Mouse (Mus musculus) thymus, postnatal 36 days (tissue): ENCODE measurements around the gene Ankrd28.
"Not testable (repeated sequence)": the region's sequence is repeated elsewhere in the genome, so short reads cannot be mapped to it uniquely, and the experiment has no call there.

ENCODE experiments used
- DNase-seq, 2 experiments: peaks; one replicate each; pipeline ENCODE4 v3.0.0; 2022; ENCODE audit warnings: mixed read lengths in 2 of 2

Gene Ankrd28

DNA sequence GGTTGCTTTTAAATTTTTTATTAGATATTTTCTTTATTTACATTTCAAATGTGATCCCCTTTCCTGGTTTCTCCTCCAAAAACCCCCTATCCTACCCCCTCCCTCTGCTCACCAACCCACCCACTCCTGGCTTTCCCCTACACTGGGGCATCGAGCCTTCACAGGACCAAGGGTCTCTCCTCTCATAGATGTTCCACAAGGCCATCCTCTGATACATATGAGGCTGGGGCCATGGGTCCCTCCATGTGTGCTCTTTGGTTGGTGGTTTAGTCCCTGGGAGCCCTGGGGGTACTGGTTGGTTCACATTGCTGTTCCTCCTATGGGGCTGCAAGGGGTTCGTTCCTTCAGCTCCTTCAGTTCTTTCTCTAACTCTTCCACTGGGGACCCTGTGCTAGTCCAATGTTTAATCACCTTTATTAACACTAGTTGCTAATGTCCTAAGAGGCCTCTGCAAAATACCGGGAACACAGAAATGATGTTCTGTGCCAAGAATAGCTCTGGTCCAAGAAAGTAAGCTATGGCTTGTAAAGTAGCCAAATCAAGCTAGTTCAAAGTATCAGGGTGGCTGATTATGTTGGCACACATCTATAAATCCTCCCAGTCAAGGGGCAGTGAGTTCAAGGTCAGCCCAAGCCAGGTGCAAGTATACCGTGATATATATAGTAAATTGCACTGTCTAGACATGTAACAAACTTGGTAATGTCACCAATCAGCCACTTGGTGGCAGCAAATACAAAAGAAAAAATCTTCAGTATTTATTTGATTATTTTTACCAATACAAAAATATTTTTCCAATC is 36.3 kb downstream of the Ankrd28 start:
- DNase-seq = no peak

DNA sequence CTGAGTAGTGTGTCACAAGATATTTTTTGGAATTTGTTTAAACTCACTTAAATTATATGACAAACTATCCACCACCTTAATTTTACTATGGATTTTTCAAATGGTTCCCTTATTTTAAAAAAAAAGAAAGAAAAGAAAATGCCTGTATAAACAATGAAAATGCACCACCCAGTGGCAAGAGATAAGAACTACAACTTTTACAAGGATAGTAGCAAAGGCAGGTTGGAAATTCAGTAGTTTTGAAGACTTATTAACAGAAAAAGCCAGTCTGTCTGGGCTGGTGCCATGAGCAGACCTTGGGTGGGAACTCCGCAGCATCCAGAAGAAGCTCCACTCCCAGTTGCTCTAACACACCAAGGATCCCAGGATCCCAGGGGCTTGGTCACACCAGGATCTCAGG is 39.7 kb downstream of the Ankrd28 start:
- DNase-seq = peak in 1 of 2 experiments; percentile 23

DNA sequence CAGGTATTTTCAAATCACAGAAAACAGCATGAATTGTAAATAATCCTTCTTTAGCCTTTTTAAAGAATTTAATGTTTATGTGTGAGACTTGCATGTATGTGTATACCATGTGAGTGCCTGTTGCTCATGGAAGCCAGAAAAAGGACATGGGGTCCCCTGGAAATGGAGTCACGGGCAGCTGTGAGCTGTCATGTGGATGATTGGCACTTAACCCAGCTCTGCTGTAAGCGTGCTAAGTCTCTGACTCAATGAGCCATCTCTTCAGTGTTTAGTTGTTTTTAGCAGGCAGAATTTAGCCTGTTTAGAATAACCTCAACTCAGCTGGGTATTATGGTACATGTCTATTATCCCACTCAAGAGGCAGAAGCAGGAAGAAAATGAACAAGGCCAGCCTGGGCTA is 43.5 kb downstream of the Ankrd28 start:
- no peak for DNase-seq

DNA sequence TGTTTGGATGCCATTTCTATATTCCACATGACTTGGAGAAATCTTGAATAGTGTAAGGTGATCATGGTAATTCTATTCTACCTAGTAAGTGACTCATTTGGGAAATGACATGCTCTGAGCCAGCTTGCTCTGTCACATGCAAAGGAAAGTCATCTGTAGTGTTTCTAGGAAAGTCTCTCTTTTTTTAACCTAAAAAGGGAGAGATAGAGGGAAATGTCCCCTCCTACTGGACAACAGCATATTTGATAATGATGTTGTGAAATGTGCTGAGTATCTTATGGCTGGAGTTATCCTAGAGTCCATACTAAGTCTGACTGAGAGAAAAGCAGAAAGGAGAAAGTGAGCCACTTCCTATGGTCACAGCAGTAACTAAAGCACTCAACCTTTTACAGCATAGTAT is 44.8 kb downstream of the Ankrd28 start:
- no peak for DNase-seq

DNA sequence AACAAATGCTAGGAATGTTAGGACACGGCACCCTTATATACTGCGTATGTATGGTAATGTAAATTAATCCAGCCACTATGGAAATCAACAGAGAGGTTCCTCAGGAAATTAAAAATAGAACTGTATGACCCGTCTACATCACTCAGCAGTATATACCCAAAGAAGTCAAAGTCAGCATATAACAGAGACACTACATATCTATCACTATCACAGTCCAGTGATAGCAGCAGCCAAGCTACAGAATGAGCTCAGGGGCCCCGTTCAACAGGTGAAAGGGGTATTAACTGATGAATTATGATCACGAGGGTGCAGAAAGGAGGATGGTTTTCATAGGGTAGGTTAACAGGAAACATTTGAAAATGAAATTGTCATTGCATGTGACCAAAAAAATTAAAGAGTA is 45.5 kb downstream of the Ankrd28 start:
- no peak for DNase-seq

DNA sequence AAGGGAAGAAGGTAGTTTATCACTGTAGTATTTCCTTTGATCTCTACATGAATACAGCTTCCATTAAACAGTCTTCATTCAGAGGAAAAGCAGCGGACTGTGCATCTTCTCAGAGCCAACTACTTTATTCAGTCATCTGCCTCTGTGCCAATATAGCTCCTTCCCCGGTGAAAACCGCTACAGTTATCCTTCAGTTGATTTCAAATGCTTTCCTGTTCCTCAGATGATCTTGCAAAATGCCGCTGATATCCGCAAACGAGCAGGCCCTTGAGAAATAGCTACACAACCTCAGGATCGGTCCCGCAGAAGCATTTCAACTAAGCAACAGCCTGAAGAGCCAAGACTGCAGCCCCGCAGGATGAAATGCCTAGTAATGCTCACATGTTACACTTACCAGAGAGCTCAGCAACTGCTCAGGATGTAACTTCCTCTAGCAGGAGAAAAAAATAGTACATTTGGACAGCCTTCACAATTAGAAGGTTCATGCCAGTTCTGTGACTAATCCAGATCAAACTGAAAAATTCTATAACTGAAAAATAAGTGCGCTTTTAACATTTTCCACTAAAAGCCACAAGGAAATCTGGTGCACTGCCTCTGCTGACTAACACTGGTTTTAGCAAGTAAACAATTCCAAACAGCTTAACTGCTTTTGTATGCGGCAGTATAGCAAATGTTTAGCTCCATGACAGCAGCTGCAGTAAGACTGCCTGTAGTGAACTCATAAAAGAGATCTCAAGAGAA is 49.0 kb downstream of the Ankrd28 start:
- peak; percentile 50 to 51 for DNase-seq

DNA sequence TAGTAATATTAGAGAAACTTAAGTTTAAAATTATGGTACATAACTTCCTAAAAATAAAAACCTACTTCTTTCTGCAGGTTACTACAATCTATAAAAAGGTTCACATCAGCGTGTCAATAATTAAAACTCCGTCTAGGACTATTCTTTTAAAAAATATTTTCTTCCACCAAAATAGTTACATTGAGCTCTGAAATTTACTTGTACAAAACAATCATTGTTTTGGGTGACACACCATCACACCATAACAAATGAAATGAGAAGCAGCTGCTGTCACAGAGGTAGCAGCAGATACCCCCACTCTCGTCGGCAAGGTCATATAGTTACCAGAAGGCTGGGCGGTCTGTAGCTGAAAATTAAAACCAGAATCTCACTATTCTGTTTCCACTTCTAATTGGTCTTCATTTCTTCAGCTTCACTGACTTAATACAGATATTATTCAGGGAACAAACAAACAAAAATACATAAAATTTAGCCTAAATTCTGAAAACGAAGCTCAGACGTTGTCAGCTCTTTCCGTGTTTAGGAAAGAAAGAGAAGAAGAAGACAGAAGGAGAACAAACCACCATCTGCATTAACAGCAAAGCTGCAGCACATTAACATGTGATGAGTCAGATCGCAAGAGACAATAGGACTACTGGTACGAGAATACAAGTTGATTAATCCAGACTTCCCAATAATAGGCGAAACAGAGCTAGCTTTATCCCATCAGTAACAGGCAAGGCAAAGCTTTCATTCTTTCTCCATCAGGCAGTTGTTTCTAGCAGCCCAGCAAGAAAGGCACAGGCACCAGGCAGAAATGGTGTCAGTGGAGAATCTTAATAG is 49.8 kb downstream of the Ankrd28 start:
- DNase-seq = peak in 1 of 2 experiments; percentile 13

DNA sequence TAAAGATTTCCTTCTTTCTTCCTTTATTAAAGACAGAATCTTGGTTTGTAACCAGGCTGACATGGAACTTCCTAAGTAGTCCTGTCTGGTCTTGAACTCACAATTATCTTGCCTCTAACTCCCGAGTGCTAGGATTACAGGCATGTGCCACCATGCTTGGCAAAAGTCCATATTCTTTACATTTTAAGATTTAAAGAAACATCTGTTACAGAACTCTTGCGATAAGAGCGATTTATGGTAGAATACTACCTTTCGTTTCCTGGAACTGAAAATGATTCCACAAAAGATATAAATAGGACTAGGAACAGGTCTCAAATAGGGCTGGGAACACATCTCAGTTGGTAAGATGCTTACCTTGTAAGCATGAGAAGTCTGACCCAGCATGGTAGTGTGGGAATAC is 56.9 kb downstream of the Ankrd28 start:
- no peak for DNase-seq

DNA sequence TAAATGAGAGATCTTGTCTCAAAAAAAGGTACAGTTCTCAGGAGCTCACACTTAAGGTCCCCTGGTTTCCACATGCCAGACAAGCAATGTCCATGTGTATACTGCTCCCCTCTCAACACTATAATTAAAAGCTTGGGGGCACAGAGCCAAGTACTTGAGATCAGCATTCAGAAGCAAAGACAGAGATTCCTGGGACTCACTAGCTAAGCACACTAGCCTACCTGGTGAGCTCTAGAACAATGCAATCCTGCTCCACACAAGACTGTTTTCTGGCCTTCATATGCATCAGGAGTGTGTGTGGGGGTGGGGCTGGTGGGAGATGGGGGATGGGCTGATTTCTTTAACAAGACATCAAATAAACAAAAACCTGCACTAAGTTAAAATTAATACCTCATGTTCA is 58.2 kb downstream of the Ankrd28 start:
- no peak for DNase-seq

DNA sequence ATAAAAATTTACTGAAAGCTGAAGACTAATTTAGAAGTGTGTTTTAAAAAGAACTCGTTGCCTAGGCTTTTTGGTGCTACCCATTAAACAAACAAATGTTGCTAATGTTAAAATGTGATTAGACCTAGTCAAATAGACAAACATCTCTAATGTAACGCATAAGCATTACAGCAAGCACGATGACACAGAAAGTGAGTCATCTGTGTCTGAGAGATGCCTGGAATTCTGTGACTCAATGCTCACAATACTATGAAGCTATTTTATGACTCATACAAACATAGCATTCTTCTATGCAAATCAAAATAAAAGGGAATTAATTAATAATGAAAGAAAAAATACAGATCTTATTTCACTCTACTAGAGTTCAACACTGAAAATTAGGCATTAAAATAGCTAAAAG is 61.9 kb downstream of the Ankrd28 start:
- DNase-seq = no peak

DNA sequence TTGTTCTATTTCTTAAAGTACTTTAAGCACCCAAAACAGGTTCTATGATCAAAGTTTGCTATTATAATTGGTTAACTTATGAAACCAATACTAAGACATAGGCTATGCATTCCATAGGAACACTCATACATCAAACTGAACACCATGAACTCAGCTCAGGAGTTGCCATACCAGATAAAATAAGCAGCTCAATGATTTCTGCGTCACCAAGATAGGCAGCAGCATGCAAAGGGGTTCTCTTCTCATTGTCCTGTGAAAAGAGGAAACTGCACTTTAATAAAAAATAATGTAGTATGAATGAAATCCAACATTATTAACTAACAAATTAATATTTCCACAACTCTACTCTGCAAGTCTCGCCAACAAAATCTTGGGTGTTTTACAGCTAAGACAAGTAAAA is 66.4 kb downstream of the Ankrd28 start:
- no peak for DNase-seq

DNA sequence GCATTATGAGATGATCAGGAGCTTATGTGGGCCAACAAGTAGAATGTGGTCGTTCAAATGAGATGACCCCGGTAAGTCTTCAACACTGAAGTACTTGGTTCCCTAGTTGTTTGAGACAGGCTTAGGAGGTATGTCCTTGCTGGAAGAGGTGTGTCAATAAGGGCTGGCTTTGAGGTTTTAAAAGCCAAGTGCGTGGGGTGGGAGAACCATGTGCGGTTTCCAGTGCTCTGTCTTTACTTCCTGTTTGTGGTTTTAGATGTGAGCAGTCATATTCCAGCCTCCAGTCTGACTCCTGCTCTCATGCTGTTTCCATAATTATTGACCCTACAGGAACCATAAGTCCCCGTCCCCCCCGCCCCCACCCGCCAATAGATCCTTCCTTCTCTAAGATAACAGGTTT is 68.7 kb downstream of the Ankrd28 start:
- DNase-seq = peak; percentile 17 to 30

DNA sequence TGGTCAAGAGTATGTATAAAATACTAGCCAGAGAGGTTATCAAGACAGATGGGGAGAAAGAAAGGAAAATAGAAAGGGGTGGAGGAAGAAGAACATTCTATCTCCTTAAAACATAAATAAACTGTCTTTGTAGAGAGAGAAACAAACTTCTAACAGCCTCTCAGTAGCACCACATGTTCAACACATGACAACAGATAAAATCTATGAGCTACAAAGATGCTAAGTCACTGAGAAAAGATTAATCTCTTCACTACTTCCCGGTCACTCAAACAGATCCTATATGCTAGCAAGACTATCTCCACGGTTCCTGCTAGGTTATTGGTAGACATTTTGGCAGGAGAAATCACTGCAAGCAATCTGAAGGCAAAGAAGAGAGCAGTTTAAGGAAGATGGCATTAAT is 71.3 kb downstream of the Ankrd28 start:
- DNase-seq = no peak

DNA sequence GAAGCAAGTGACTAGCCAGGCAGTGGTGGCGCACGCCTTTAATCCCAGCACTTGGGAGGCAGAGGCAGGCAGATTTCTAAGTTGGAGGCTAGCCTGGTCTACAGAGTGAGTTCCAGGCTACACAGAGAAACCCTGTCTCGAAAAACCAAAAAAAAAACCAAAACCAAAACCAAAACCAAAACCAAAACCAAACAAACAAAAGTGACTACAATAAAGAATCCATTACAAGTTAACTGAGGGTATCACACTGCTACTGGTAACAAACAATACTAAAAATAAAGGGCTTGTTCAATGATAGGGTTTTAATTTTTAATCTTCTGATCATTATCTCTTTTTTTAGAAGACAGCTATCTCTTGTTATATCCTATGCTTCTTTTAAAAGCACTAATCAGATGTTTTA is 72.0 kb downstream of the Ankrd28 start:
- not testable (repeated sequence) for DNase-seq

DNA sequence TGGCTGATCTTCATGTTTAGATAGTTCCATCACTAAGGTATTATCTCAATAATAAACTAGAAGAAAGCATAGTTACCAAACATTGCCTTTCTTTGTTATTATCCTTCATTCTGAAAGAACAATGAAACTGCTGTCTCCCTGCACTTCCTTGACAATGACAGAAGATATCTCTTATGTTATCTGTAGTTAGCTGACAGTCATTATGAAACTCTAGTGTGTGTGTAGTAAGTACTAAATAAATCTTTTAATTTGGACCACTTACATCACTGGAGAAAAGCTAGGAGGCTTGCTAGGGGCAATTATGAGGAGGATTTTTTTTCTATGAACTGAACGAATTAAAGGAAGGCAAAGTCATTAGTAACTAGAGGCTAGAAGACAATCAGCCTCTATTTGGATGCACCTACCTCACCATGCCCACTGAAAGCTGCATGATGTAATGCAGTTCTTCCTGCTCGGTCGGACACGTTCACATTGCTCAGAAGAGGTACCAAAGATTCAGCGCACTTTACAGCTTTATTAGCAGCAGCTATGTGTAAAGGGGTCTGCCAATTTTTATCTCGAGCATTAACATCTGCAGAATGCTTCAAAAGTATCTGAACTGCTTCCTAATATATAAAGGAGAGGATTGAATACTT is 82.1 kb downstream of the Ankrd28 start:
- no peak for DNase-seq

DNA sequence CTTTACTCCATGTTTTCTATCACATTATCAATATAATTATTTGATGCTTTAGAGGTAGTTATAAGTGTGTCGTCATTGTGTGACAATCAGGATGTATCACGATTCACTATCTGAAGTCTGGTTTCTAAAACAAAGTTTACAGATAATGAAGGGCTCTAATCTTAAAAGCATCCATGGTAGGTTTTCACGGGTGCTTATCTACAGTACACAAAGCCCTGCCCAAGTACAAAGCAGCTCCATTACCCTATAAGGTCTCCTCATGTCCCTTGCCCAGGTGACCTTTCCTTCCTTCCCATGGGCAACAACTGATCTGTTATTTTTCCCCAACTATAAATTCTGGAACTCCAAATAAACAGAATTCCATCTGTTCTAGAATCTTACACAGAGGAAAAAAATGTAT is 87.9 kb downstream of the Ankrd28 start:
- no peak for DNase-seq

DNA sequence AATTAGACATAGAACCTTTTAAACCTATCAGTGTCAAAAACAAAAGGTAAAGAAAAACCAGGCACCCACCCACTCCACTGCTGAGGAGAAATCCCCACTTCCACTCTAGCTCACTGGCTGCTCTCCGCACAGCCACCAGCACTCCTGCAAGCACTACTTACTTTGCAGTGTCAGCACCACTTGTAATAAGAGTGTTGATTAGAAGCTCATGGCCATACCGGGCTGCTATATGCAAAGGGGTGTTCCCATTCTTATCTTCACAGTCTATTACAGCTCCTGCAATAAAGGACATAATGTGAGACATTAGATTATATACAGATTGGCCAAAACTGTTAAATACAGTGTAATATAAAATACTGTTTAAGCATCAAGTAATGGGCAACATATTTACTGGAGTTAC is 95.6 kb downstream of the Ankrd28 start:
- DNase-seq = no peak

DNA sequence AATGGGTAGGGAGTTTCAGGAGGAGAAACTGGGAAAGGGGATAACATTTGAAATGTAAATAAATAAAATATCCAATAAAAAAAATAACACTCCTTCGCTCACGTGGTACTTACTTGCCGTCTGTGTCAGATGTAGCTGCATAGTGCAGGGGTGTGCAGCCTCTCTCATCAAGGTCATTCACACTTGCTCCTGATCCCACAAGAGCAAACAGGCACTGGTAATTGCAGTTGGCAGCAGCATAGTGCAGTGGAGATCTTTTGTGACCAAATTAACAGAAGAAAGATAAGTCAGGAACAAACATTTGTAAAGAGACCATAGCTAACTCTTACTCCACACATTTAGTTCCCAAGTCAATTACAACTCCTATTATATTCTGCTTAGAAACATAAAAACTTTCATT is 102.9 kb downstream of the Ankrd28 start:
- no peak for DNase-seq

DNA sequence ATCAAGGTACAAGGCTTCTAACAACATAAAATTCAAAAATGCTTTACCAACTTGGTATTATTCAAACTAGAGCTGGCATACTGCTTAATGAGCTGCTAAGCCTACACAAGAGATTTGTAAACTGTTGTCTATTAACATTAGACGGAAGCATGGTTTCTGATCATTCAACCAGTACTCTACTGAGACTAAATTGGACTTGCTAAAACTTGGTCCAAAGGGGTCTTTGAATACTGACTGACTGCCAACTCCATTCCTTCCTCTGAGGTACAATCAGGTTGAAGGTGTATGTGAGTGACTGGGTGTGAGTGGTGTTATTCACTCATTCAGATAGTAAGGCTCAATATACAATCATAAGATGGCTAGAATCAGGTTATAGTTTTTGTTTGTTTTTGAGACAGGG is 107.7 kb downstream of the Ankrd28 start:
- no peak for DNase-seq

DNA sequence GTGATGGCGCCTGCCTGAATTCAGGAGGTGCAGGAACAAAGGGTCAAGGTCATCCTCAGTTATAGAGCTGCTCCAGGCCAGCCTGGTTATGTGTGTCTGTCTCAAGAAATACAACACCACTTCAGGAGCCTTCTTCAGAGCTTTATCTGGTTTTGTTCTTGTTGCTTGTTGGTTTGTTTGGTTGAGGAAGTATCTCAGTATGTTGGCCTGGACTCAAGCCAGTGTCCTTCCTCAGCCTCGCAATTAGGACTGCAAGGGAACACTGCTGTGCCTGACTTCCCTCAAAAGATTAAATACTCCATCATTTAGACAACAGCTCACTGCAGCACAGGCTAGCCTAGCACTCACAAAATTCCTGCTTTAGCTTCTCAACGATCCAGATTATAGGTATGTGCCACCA is 109.2 kb downstream of the Ankrd28 start:
- DNase-seq = no peak

DNA sequence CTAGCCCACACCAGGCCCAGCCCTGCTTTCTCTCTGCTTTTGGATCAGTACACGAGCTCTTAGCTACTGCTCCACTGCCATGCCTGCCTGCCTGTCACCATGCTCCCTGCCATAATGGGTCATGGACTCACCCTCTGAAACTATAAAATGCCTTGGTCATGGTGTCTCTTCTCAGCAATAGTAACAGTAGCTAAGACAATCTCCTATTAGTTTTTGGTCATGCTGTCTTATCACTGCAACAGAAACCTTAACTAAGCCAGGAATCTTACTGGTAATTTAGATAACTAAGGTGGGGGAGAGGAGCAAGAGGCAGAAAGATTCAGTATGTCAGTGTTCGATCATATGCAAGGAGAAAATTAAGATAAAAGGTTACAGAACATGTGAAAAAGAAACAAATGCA is 112.1 kb downstream of the Ankrd28 start:
- DNase-seq = no peak

DNA sequence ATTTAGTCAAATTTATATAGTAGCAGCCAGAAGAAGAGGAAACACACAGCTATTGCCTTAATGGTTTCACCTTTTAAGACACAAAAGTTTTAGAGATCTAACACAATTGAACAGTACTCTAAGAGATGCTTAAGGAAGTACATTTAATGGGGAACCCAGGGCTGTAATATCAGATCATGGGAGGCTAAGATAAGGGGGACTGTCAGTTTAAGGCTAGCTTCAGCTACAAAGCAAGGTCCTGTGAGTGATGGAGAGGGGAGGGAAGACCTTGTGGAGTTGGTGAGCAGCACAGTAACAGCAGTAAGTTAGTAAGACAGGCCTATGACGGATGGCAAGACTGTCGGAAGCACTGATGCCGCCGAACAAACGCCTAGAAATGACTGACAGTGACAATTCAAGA is 113.1 kb downstream of the Ankrd28 start:
- no peak for DNase-seq

DNA sequence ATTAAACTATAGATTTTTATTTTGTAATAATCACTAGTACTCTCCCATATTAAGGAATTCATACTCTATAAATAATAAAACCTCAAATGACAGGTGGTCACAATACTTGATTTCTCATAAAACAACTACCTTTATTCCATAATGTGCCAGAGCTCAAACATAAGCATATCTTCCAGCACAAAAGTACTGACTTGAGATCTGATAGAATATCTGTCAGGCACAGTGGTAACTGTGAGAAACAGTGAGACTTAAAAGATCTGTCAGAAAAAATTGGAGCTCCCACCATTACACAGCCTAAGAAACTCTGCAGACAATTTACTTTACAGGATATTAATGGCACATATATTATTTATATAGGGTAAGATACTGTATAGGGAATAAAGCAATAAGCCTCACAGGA is 114.8 kb downstream of the Ankrd28 start:
- no peak for DNase-seq
